Mouse (Mus musculus) kidney, adult 2 months (tissue): ENCODE data around the gene Trappc4.

Source experiments
- CTCF ChIP-seq: fragments of 200-500 bp; conservative IDR thresholded peaks from 2 replicates; pipeline ENCODE4 v1.5.1; 2011; ENCODE audit warnings: low read depth, mild to moderate bottlenecking, control low read depth, low read length, moderate library complexity, mixed read lengths; ENCODE audit not compliant: insufficient read depth, insufficient read length
- POLR2A ChIP-seq: fragments of 200-500 bp; IDR thresholded peaks from one replicate; pipeline ENCODE4 v1.6.1; 2011; ENCODE audit warnings: low read depth, low read length, control low read depth

DNA sequence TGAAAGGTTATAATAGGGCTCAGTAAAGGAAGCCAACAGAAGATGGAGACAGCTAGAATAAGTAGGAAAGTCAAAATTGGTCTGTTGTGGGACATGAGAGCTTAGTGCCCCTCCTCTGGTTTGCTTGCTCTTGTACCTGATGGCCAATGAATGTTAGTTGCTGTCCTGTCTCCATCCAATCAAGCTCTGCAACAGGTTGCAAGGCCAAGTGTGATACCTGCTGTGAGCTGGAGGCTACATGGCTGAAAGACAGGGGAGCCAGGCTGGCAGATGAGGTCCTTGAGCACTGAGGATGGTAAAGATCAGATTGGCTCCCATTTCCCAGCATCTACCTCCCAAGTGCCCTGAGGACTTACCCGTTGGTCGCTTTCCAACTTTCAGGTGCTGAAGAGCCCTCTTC lies 5.4 kb upstream of the Trappc4 start:
- no peak for TF ChIP-seq POLR2A
- no peak for TF ChIP-seq CTCF
